Mouse (Mus musculus) liver, adult 2 months (tissue): ENCODE measurements around the gene Mrps2. TPM values are rescaled to one million over a fixed set of nuclear protein-coding genes. Genes with fewer than 3 reads are reported as not detected.

ENCODE experiments used
- DNase-seq: peaks from one replicate; pipeline ENCODE4 v3.0.0-alpha.2; 2011; ENCODE audit warnings: low read depth, low spot score; ENCODE audit errors: extremely low read depth
- H3K27ac ChIP-seq: fragments of 200-500 bp; replicated peaks from 2 replicates; pipeline ENCODE4 v1.5.1; 2012; ENCODE audit warnings: low read depth, mild to moderate bottlenecking, control low read depth, inconsistent platforms, low read length; ENCODE audit not compliant: insufficient read depth
- H3K27me3 ChIP-seq: fragments of 200-500 bp; 2 replicates; pipeline ENCODE4 v1.6.1; 2012; ENCODE audit warnings: mild to moderate bottlenecking, moderate library complexity, low read length, inconsistent platforms; ENCODE audit not compliant: control insufficient read depth, insufficient read depth
- H3K36me3 ChIP-seq: fragments of 200-500 bp; 2 replicates; pipeline ENCODE4 v1.6.1; 2012; ENCODE audit warnings: low read length, inconsistent platforms; ENCODE audit not compliant: control insufficient read depth, insufficient read depth
- H3K4me1 ChIP-seq: fragments of 200-500 bp; 2 replicates; pipeline ENCODE4 v1.6.1; 2011; ENCODE audit warnings: low read length; ENCODE audit not compliant: control insufficient read depth, insufficient read depth
- H3K4me3 ChIP-seq: fragments of 200-500 bp; 2 replicates; pipeline ENCODE4 v1.5.1; 2011; ENCODE audit warnings: low read depth, mild to moderate bottlenecking, control low read depth, low read length, moderate library complexity; ENCODE audit not compliant: insufficient read depth
- H3K79me2 ChIP-seq: fragments of 200-500 bp; 2 replicates; pipeline ENCODE4 v1.6.1; 2012; ENCODE audit warnings: inconsistent platforms, mild to moderate bottlenecking, low read length, moderate library complexity; ENCODE audit not compliant: control insufficient read depth, insufficient read depth
- H3K9ac ChIP-seq: fragments of 200-500 bp; 2 replicates; pipeline ENCODE4 v1.6.1; 2012; ENCODE audit warnings: low read depth, mild to moderate bottlenecking, control low read depth, inconsistent platforms, low read length
- CTCF ChIP-seq: fragments of 200-500 bp; IDR thresholded peaks from 2 replicates; pipeline ENCODE4 v1.5.1; 2011; ENCODE audit warnings: low read depth, low read length, control low read depth
- POLR2A ChIP-seq: fragments of 200-500 bp; IDR thresholded peaks from 2 replicates; pipeline ENCODE4 v1.6.1; 2011; ENCODE audit warnings: low read length, control low read depth; ENCODE audit not compliant: insufficient read depth; ENCODE audit errors: extremely low read depth
- WGBS: fragments of 180-500 bp; shearing (Covaris S2); methylation state at CpG from one replicate; pipeline ENCODE4 v1.1.7; 2018; 5-methylcytosine and 5-hydroxymethylcytosine counted together
- polyA plus RNA-seq: library from polyadenylated mRNA; depleted of rRNA; stranded (reverse); fragments of >200 nt; gene quantifications from 2 replicates; pipeline ENCODE4 v1.2.3, GENCODE M21; 2012
- total RNA-seq: library from RNA; depleted of rRNA; stranded (reverse); fragments of >200 nt; gene quantifications from 2 replicates; pipeline ENCODE4 v1.2.3, GENCODE M21; 2014

The Mrps2 gene
- total and polyA plus RNA-seq, 2 experiments = 10.9 to 52.3 TPM

DNA sequence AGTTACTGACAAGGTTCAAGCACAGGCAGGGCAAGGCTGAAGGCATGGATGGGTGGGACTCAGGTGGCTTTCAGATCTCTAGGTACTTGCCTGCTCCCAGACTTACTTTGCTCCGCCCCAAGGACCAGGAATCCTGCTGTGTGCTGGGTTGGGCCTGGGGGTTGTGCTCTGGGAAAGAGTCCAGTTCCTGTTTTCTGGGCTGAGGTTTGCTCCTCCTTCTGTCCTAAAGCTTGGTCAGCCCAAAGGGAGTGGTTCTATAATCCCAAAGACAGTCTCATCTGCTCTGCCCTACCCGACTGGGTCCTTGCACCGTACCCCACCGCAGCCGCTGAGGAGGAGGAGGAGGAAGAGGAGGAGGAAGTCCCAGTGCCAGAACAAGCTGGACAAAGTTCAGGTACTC is 28.8 kb downstream of the Mrps2 start, which contains the start of gene Gbgt1:
Gene Gbgt1, plus strand, starts transcription at position 221 of the 400 bp plus-strand sequence.
- Histone ChIP-seq H3K27ac (no peak within 1 kb of the TSS), H3K27me3 (no peaks in the 10 kb centered on the region), H3K79me2 (no peaks in the 10 kb centered on the region), H3K9ac (no peak within 1 kb of the TSS), H3K4me3 (peak within 1 kb of the TSS; percentile 46), H3K36me3 (no peaks in the 10 kb centered on the region), H3K4me1 (no peaks in the 10 kb centered on the region)
- WGBS = 84% methylated on average over 5 of the region's 5 CpGs
- DNase-seq = no peak
- TF ChIP-seq CTCF (no peak), POLR2A (no peak)

DNA sequence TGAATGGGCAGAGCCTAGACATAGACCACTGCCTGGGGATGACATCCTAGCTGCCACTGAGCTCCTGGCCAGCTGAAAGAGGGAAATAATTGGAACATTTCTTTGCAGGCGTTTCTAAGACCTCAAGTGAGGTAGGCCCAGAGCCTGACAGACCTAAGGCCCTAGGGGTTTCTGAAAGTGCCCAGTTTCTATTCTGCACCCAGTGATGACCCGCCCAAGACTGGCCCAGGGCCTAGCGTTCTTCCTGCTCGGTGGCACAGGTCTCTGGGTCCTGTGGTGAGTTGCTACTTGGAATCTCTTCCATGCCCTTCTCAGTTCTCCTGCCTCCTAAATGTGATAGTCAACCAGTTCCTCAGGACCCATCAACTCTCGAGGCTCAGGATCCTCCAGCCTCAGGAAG is 29.7 kb downstream of the Mrps2 start:
- no peaks in the 10 kb centered on the region for H3K36me3 ChIP-seq
- no peak for TF ChIP-seq CTCF
- TF ChIP-seq POLR2A = no peak
- no peaks in the 10 kb centered on the region for H3K27me3 ChIP-seq
- DNase-seq = no peak
- no peaks in the 10 kb centered on the region for H3K4me1 ChIP-seq
- H3K79me2 ChIP-seq = no peaks in the 10 kb centered on the region
- H3K27ac ChIP-seq = no peak overlapping the region
- WGBS = 82% methylated on average over 5 of the region's 5 CpGs
- no peak overlapping the region for H3K4me3 ChIP-seq
- no peak overlapping the region for H3K9ac ChIP-seq

DNA sequence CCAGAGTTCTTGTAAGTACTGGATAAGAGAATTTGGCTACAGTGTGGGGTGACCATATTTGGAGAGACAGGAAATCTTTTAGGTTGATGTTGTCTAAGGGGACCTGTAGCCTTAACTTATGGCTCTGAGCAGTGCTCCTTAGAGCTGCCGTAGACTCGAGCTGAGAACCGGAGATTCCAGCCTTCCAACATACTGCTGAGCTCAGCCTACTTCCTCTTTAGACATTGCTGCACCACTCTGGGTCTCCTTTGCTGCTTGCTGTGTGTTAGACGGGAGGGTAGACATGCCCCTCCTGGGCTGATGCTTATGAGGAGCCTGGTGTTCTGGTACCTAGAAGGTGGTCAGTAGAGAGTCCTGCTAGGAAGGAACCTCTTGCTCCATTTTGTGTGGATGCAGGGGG is 30.6 kb downstream of the Mrps2 start:
- 84% methylated on average over 4 of the region's 4 CpGs for WGBS

DNA sequence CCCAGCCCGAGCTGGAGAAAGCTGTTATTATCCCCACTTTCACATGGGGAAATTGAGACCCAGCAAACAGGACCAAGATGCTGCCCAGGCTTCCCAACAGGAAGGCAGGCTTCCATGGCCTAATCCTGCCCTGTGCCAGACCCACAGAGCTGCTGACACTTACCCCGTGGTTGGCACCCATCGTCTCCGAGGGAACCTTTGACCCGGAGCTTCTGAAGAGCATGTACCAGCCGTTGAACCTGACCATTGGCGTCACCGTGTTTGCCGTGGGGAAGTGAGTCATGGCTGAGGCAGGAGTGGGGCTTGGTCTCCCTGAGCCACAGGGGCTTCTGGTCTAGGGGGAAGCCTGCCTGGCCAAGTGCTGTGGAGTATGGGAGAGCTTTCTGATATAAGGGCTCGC is 35.1 kb downstream of the Mrps2 start:
- H3K4me3 ChIP-seq = no peak overlapping the region
- no peak overlapping the region for H3K27ac ChIP-seq
- H3K36me3 ChIP-seq = no peaks in the 10 kb centered on the region
- 0 out of 2 replicates have a peak, but pooled peaks cover 2% of the 10 kb centered on the region for H3K27me3 ChIP-seq
- no peak for TF ChIP-seq CTCF
- no peak for TF ChIP-seq POLR2A
- DNase-seq = no peak
- H3K79me2 ChIP-seq = no peaks in the 10 kb centered on the region
- H3K4me1 ChIP-seq = no peaks in the 10 kb centered on the region
- 71% methylated on average over 10 of the region's 10 CpGs for WGBS
- H3K9ac ChIP-seq = no peak overlapping the region

More for the DNA sequence above, 30.6 kb downstream of the Mrps2 start:
- H3K4me1 ChIP-seq = no peaks in the 10 kb centered on the region
- no peak overlapping the region for H3K9ac ChIP-seq
- no peak overlapping the region for H3K4me3 ChIP-seq
- H3K27ac ChIP-seq = no peak overlapping the region
- H3K79me2 ChIP-seq = no peaks in the 10 kb centered on the region
- no peaks in the 10 kb centered on the region for H3K36me3 ChIP-seq
- TF ChIP-seq CTCF = no peak
- no peak for TF ChIP-seq POLR2A
- DNase-seq = no peak
- no peaks in the 10 kb centered on the region for H3K27me3 ChIP-seq

DNA sequence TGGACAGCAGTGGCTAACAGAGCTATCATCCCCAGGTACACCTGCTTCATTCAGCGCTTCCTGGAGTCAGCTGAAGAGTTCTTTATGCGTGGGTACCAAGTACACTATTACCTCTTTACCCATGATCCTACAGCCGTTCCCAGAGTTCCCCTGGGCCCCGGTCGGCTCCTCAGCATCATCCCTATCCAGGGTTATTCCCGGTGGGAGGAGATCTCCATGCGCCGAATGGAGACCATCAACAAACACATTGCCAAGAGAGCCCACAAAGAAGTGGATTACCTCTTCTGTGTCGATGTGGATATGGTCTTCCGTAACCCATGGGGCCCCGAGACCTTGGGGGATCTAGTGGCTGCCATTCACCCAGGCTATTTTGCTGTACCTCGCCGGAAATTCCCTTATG is 36.8 kb downstream of the Mrps2 start:
- DNase-seq = no peak
- TF ChIP-seq POLR2A = no peak
- TF ChIP-seq CTCF = no peak
- Histone ChIP-seq H3K4me3 (no peak overlapping the region), H3K79me2 (no peaks in the 10 kb centered on the region), H3K27ac (no peak overlapping the region), H3K36me3 (no peaks in the 10 kb centered on the region), H3K27me3 (0 out of 2 replicates have a peak, but pooled peaks cover 2% of the 10 kb centered on the region), H3K4me1 (no peaks in the 10 kb centered on the region), H3K9ac (no peak overlapping the region)
- WGBS = 85% methylated on average over 13 of the region's 13 CpGs

DNA sequence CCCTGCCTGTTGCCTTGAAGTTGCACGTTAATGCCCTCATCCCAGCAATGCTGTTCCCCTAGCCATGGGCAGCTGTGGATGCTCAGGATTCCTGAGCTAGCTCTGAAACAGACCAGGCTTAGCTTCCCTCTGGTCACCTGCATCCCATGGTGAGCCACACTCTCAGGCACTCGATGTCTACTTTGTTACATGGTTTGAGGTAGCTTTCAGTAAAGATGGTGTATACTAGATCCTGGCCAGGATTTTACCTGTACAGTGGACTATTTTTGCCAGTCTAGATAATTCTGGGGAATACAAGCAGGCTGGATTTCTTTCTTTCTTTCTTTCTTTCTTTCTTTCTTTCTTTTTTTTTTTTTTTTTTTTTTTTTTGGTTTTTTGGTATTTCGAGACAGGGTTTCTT is 37.9 kb downstream of the Mrps2 start, which contains the start of gene Gm10134:
Gene Gm10134, plus strand, starts transcription at position 301 of the 400 bp plus-strand sequence.
- no peak for DNase-seq
- Histone ChIP-seq H3K79me2 (no peaks in the 10 kb centered on the region), H3K9ac (no peak within 1 kb of the TSS), H3K4me1 (no peaks in the 10 kb centered on the region), H3K27me3 (0 out of 2 replicates have a peak, but pooled peaks cover 2% of the 10 kb centered on the region), H3K27ac (no peak within 1 kb of the TSS), H3K4me3 (no peak within 1 kb of the TSS), H3K36me3 (no peaks in the 10 kb centered on the region)
- TF ChIP-seq CTCF = no peak
- no peak for TF ChIP-seq POLR2A
- 64% methylated on average over 3 of the region's 3 CpGs for WGBS
